Mouse (Mus musculus): ENCODE data around the gene Plekhm3.
A peak's percentile ranks its signal among the peaks of the same experiment; 100 is the strongest.

Gene Plekhm3

DNA sequence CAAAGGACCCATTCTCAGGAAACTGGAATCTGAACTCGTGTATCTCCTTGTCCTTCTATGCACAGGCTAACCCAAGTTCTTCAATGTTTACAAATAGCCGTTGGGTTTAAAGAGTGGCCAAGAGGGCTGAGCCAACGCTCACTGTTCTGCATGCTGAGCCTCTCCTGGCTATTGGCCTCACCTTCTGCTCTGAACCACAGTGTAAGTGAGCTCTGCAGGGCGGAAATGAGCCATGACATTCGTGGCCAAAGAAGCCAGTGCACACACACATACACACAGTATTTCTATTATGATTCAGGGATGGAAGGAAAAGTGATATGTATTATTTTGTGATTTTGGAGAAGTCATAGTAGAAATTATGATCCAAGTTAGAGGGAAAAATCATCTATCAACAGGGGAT is 138.9 kb downstream of the Plekhm3 start:
- no peak for DNase-seq

DNA sequence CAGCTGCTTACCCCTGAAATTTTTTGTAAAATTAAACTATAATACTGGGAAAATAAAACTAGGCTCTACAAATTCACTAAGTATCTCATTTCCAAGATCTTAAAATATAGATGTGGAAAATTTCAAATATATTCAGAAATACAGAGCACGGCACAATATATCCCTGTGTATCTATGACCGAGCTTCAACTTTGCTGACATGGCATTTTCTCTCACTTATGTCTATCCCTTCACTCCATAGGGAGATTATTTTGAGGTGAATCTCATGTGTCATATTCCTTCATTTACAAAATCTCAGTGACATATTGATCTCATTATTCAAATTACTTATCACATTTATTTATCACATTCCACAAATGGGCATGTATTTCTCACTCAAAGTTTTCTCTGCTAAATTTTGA is 143.4 kb downstream of the Plekhm3 start:
- DNase-seq, result no peak

- no peak for DNase-seq
Measured at GRCm38 (mm10) chr1:64811956-64812355, 144.7 kb downstream of the Plekhm3 start.

DNA sequence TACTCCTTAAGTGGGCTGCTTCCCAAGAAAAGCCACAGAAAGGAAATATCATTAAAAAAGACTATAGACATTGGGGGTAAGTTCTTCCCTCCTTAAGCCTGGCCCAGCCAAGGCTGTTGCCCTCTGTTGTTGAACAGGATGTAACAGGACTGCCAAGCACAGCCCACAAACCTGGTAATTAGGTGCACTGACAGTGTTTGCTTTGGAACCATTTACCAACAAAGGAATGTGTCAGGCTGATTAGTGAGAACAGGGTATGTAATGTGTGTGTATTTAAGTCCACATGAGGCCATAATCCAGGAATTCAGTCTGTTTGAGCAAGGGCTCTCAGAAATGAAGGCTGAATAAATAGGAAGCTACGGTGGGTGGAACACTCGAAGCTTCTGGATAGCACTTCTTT is 147.5 kb downstream of the Plekhm3 start:
- peak; percentile 57 for DNase-seq

- DNase-seq, result no peak
Measured at GRCm38 (mm10) chr1:64807766-64808165, 148.9 kb downstream of the Plekhm3 start.

GRCm38 (mm10) chr1:64805217-64805616 is 151.4 kb downstream of the Plekhm3 start:
- no peak for DNase-seq

- DNase-seq, result peak; percentile 48
Measured at GRCm38 (mm10) chr1:64802631-64803030, 154.0 kb downstream of the Plekhm3 start.

DNA sequence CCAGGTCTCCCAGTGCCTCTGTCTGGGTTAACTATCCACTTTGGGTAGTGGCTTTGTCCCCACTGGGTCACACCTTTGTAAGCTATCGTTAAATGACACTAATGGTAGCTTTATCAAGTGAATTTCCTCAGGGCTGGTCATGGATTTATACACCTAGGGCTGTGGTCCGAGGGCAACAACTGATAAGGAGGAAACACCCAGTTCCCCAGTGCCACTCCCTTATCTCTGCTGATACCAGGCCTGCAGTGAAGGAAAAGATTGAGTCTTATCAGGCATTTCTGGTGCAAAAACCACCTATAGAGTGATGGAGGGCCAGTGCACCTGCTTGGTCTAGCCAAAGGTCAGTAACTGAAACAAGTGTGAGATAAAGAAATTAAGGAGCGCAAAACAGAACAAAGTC is 159.0 kb downstream of the Plekhm3 start:
- no peak for DNase-seq

DNA sequence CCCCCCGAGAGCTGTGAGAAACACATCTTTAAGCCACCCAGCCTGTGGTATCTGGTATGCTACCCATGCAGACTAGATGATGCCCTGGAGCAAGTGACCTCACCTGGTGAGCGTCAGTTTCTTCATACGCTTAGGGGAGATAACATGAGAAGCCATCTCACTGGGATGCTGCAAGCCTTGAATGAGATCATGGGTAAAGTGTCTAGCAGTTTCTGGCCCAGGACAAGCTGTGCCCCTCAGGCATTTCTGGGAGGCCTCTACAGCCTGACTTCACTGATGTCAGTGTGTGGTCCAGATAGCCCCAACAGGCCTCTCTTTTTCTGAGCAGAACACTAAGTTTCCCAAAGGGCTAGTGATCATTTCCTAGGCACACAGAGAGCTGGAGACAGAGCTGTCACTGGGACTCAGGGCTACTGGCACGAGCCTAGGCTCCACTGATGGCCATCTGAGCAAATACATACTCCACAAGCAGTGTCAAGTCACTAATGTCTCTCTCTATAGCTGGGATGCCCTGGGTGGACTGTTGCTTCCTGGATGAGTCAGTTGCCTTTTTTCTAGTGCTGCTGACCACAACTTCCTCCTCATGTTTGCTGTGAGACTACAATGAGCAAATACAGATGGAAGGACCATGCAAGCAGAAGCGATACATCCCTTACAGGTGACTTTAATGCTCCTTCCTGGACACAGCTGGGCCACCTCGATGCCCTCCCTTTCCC is 159.6 kb downstream of the Plekhm3 start:
- no peak for DNase-seq

DNA sequence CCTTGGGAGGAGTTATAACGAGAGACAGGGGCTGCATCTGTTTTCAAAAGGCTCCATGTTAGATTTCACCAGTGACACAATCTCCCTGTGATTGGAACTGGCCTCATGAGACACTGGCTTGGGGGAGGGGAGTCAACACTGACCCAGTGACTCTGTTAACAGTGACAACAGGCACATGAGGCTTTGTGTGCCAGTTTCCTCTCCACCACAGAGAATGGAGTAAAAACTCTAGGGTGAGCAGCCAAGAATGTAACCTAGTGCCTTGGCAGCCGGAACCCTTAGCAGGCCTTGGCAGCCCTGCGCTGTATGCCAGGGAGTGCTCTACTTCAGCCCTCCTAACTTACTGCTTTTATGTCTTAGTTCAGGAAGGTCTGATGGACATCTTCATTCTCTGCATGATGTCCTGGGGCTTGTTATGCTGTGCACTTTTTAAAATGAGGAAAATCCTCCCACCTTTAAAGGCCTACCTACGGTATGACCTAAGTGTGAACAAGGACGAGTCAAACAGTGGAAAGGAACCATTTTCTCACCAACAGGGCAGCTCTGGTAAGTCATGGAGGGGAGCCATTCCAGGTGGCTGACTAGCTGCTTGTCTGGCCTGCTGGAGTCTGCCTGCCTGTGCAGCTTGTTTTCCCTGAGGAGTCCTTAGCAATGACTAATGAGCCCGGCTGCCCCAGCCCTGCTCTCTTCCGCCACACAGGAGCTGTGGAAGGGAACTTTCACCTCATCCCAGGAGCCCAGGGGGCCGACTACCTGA is 161.2 kb downstream of the Plekhm3 start:
- no peak for DNase-seq

DNA sequence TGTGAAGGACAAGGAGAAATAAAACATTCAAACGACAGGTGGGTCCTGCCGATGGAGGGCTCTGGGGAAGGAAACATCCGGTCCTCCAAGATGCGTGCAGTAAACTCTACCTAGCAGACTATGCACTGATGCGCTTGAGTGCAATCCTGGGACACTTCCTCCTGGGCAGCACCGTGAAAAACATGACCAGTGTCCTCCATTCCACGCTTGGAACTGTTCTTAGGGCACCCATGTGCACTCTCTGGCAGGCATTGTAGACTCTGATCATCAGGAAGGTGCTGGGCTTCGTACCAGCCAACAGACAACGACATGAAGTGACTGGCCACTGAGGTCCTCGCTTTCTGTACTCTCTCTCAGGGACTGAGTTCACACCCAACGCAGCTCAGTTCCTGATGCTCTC is 162.5 kb downstream of the Plekhm3 start:
- DNase-seq, result no peak

DNA sequence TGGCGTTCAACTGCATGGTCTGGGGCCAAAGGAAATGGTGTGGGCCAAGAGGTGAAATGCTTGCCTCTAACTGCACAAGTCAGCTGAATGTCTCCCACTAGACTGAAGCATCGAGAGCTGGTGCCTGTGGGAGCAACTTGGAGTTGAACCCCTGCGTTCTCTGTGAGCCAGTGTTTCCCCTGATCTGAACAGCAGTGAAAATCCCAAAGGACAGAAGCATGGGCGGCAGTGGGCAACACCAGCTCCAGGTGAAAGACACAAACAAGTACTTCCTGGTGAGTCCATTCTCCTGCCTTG is 163.4 kb downstream of the Plekhm3 start:
- DNase-seq, result no peak

DNA sequence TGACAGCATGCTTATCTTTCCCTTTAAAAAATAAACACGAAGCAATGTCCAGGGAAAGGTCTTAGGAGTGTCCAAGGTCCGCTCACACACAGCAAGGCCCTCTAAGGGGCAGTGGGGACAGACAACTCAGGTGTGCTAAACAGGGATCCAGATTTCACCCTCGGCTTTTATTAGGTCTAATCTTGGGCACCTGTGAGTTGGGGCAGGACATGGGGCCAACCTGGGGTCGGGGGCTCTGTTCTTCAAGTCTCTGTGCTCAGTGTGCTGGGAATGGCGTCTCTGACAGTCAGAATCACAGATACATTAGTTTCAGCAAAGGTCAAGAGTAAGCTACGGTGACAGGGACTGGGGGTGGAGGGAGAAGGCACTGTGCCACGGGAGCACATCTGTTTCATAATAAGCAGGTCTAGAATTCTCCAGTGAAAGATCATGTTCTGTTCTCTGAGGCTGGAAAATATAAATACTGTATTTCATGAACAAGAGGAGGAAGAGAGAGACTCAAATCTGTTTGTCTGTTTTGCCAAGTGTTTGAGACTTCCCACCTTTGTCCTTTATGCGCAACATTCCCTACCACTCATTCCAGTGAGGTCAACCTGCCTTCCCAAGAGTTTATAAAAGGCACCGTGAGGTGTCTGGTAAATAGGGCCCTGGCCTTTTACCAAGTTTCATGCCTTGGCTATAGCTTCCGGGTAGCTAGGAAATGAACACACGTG is 163.9 kb downstream of the Plekhm3 start:
- DNase-seq, result peak; percentile 30

GRCm38 (mm10) chr1:64791826-64792225 is 164.8 kb downstream of the Plekhm3 start:
- DNase-seq, result peak; percentile 56

DNA sequence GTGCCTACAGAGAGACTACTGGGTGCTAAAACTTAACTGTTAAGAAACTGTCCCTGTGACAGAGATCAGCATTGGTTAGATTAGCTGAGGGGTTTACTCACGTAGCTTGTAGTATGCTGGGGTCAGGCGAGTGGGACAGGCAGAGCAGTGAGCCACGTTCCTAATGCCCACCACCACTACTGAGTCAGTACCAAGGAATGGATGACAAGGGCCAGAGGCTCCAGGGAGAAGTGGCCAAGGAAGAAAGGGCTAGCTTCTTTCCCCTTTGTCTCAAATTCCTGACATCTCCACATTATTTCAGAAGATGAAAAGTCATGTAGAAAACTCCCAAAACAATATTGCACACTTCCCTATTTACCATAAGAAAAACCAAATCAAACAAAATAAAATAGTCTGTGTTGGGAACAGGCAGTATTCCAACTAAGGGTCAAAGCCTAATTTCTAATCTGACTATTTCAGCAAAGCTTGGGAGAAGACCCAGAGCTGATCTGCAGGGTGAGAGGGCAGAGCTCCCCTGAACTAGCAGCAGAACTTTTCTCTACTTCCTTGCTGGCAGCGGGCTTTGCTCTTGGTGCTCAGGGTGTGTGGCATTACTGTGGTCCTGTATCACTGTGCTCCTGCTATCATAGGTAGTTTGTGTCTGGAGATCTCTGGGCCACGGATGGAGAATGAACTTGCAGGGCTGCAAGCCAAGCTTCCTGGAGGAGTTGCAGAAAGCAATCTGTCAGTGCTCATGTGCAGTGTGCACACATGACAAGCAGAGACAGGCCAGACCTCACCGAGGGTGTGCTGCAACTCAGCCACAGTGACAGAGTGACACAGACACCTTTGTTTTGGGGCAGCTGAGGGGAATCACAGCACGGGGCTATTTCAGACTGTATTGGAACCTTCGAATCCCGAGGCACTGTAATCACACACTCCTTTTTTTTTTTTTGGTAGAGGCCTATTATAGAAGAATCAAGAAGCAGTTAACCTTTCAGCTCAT is 165.5 kb downstream of the Plekhm3 start:
- no peak for DNase-seq

GRCm38 (mm10) chr1:64787701-64788515 is 168.7 kb downstream of the Plekhm3 start:
- DNase-seq, result no peak

GRCm38 (mm10) chr1:64779863-64780262 is 176.8 kb downstream of the Plekhm3 start:
- no peak for DNase-seq

GRCm38 (mm10) chr1:64779415-64779814 is 177.2 kb downstream of the Plekhm3 start:
- no peak for DNase-seq

- no peak for DNase-seq
Measured at GRCm38 (mm10) chr1:64773305-64773704, 183.3 kb downstream of the Plekhm3 start.

- DNase-seq, result no peak
Measured at GRCm38 (mm10) chr1:64770169-64770568, 186.5 kb downstream of the Plekhm3 start.

GRCm38 (mm10) chr1:64761646-64762045 is 195.0 kb downstream of the Plekhm3 start:
- DNase-seq, result no peak

- DNase-seq, result peak; percentile 22
Measured at GRCm38 (mm10) chr1:64757766-64758165, 198.9 kb downstream of the Plekhm3 start.

All from lung, postnatal 10 days (tissue).